Mouse (Mus musculus): Measurements from ENCODE around the gene Eif4a1. TPM values are rescaled to one million over a fixed set of nuclear protein-coding genes. Genes with fewer than 3 reads are reported as not detected.

Gene Eif4a1
- total and polyA plus RNA-seq, 3 experiments: 114 to 1,689 (median 634) TPM

DNA sequence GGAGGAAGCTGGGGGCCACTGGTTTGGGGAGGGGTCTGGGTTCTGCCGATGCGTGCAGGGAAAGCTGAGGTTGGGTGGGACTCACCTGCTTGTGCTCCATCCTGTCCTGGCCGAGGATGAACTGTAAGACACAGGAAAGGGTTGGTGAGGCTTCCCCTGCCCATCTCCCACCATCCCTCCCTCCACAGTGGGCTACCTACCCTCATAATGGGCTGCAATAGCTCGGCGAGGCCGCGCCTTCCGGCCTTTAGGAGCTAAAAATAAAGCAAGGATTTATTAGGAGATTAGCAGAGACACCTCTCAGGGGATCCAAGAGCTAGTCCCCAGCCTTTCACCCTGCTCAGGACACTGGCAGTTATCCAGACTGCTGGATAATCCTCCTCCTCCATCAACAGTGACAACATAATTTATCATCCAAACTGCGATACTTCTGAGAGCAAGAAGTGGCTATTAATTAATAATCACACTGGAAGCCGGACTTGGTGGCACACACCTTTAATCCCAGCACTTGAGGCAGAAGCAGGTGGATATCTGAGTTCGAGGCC, 21.3 kb upstream of the Eif4a1 start:
- DNase-seq (ENCODE audit: low read depth, low spot score): no peak
- Histone ChIP-seq H3K4me3 (ENCODE audit: control insufficient read depth in 1 of 2, insufficient read depth in 1 of 2, low read depth in 2 of 2, low read length in 2 of 2) (no peak overlapping the region), H3K36me3 (ENCODE audit: control insufficient read depth in 1 of 2, insufficient read depth in 2 of 2, low read length in 2 of 2) (no peaks in the 10 kb centered on the region), H3K27me3 (ENCODE audit: control insufficient read depth in 1 of 2, insufficient read depth in 2 of 2, low read length in 2 of 2) (no peaks in the 10 kb centered on the region), H3K9me3 (replicated peaks; ENCODE audit: insufficient read depth, low read length) (no peaks in the 10 kb centered on the region), H3K79me2 (ENCODE audit: control insufficient read depth, insufficient read depth, low read length, poor library complexity) (no peaks in the 10 kb centered on the region), H3K27ac (ENCODE audit: control insufficient read depth, low read depth, low read length) (no peak overlapping the region), H3K4me1 (ENCODE audit: control insufficient read depth in 1 of 2, insufficient read depth in 2 of 2, low read length in 2 of 2) (peaks cover 0 to 6% of the 10 kb centered on the region in 2 experiments; a peak in 1 of 4 replicates), H3K9ac (ENCODE audit: control insufficient read depth, low read depth, low read length, poor library complexity, severe bottlenecking) (no peak overlapping the region)
- no peak for TF ChIP-seq NRF1 (IDR thresholded peaks at IDR 0.05; ENCODE audit: insufficient read depth, low read depth, low read length, poor library complexity, severe bottlenecking)
- no peak for TF ChIP-seq NELFE (IDR thresholded peaks at IDR 0.05; ENCODE audit: low read depth, low read length)
- TF ChIP-seq RCOR1 (IDR thresholded peaks at IDR 0.05; ENCODE audit: low read depth, low read length): no peak
- TF ChIP-seq EP300 (IDR thresholded peaks at IDR 0.05; ENCODE audit: low read depth in 1 of 2, low read length in 2 of 2): no peak
- no peak for TF ChIP-seq ZKSCAN1 (IDR thresholded peaks at IDR 0.05; ENCODE audit: low read depth, low read length)
- no peak for TF ChIP-seq TCF12 (IDR thresholded peaks at IDR 0.05; ENCODE audit: low read depth, low read length)
- TF ChIP-seq CTCF (IDR thresholded peaks at IDR 0.05 in 2 of 3, conservative IDR thresholded peaks at IDR 0.05 in 1 of 3; ENCODE audit: control insufficient read depth in 1 of 3, insufficient read depth in 1 of 3, low read depth in 2 of 3, low read length in 3 of 3, poor library complexity in 1 of 3, severe bottlenecking in 1 of 3): no peak
- TF ChIP-seq RAD21 (IDR thresholded peaks at IDR 0.05; ENCODE audit: low read depth, low read length): no peak
- TF ChIP-seq ETS1 (IDR thresholded peaks at IDR 0.05; ENCODE audit: low read depth, low read length): no peak
- no peak for TF ChIP-seq MYB (IDR thresholded peaks at IDR 0.05; ENCODE audit: low read depth, low read length)
- TF ChIP-seq UBTF (IDR thresholded peaks at IDR 0.05; ENCODE audit: borderline replicate concordance, insufficient read depth, low read depth, low read length): no peak
- no peak for TF ChIP-seq POLR2A (IDR thresholded peaks at IDR 0.05; ENCODE audit: control insufficient read depth in 1 of 2, insufficient read depth in 1 of 2, low read depth in 1 of 2, low read length in 2 of 2, poor library complexity in 1 of 2)
- TF ChIP-seq KAT2A (conservative IDR thresholded peaks at IDR 0.05; ENCODE audit: low read depth, low read length): no peak
- no peak for TF ChIP-seq USF1 (IDR thresholded peaks at IDR 0.05; ENCODE audit: low read depth, low read length)
- no peak for TF ChIP-seq HCFC1 (IDR thresholded peaks at IDR 0.05; ENCODE audit: low read depth, low read length)
- no peak for TF ChIP-seq JUND (IDR thresholded peaks at IDR 0.05; ENCODE audit: low read depth, low read length)
- no peak for TF ChIP-seq MAX (IDR thresholded peaks at IDR 0.05; ENCODE audit: low read length)
- no peak for TF ChIP-seq E2F4 (IDR thresholded peaks at IDR 0.05; ENCODE audit: borderline replicate concordance, low read depth, low read length)
- TF ChIP-seq MAFK (IDR thresholded peaks at IDR 0.05; ENCODE audit: borderline replicate concordance, low read depth, low read length): no peak
- no peak for TF ChIP-seq GABPA (IDR thresholded peaks at IDR 0.05; ENCODE audit: low read depth, low read length)

DNA sequence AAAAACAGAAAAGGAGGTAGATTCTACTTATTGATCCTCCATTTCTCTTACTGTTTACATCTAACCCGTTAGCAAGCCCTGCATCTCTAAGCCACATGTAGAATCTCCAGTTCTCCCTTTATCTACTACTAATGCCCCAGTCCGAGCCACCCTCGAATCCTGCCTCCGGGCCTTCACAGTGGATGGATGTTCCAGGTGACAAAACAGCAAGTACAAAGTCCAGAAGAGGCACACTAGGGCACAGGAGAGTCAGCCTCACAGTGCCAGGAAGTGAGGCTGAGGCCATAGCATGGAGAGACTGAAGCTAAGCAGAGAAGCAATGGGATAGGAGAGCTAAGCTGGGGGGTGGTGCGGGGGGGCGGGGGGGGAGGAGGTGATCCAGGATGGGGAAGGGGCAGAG, 20.6 kb upstream of the Eif4a1 start:
- Histone ChIP-seq H3K27me3 (ENCODE audit: control insufficient read depth in 1 of 2, insufficient read depth in 2 of 2, low read length in 2 of 2) (no peaks in the 10 kb centered on the region), H3K4me3 (ENCODE audit: control insufficient read depth in 1 of 2, insufficient read depth in 1 of 2, low read depth in 2 of 2, low read length in 2 of 2) (no peak overlapping the region), H3K9ac (ENCODE audit: control insufficient read depth, low read depth, low read length, poor library complexity, severe bottlenecking) (no peak overlapping the region), H3K79me2 (ENCODE audit: control insufficient read depth, insufficient read depth, low read length, poor library complexity) (no peaks in the 10 kb centered on the region), H3K36me3 (ENCODE audit: control insufficient read depth in 1 of 2, insufficient read depth in 2 of 2, low read length in 2 of 2) (no peaks in the 10 kb centered on the region), H3K4me1 (ENCODE audit: control insufficient read depth in 1 of 2, insufficient read depth in 2 of 2, low read length in 2 of 2) (peaks cover 0 to 6% of the 10 kb centered on the region in 2 experiments; a peak in 1 of 4 replicates), H3K9me3 (replicated peaks; ENCODE audit: insufficient read depth, low read length) (no peaks in the 10 kb centered on the region), H3K27ac (ENCODE audit: control insufficient read depth, low read depth, low read length) (no peak overlapping the region)
- TF ChIP-seq GATA1 (IDR thresholded peaks at IDR 0.05; ENCODE audit: low read depth, low read length): no peak
- no peak for TF ChIP-seq HCFC1 (IDR thresholded peaks at IDR 0.05; ENCODE audit: low read depth, low read length)
- TF ChIP-seq POLR2AphosphoS5 (IDR thresholded peaks at IDR 0.05; ENCODE audit: borderline replicate concordance, low read depth, low read length): no peak
- TF ChIP-seq CTCF (IDR thresholded peaks at IDR 0.05 in 2 of 3, conservative IDR thresholded peaks at IDR 0.05 in 1 of 3; ENCODE audit: control insufficient read depth in 1 of 3, insufficient read depth in 1 of 3, low read depth in 2 of 3, low read length in 3 of 3, poor library complexity in 1 of 3, severe bottlenecking in 1 of 3): no peak
- TF ChIP-seq ELF1 (IDR thresholded peaks at IDR 0.05; ENCODE audit: low read depth, low read length): no peak
- no peak for TF ChIP-seq GABPA (IDR thresholded peaks at IDR 0.05; ENCODE audit: low read depth, low read length)
- no peak for TF ChIP-seq ZMIZ1 (IDR thresholded peaks at IDR 0.05; ENCODE audit: low read depth, low read length)
- TF ChIP-seq JUND (IDR thresholded peaks at IDR 0.05; ENCODE audit: low read depth, low read length): no peak
- TF ChIP-seq MXI1 (IDR thresholded peaks at IDR 0.05; ENCODE audit: low read depth, low read length): no peak
- TF ChIP-seq EP300 (IDR thresholded peaks at IDR 0.05; ENCODE audit: low read depth in 1 of 2, low read length in 2 of 2): no peak
- TF ChIP-seq MAFK (IDR thresholded peaks at IDR 0.05; ENCODE audit: borderline replicate concordance, low read depth, low read length): no peak
- TF ChIP-seq NELFE (IDR thresholded peaks at IDR 0.05; ENCODE audit: low read depth, low read length): no peak
- TF ChIP-seq MAX (IDR thresholded peaks at IDR 0.05; ENCODE audit: low read length): no peak
- DNase-seq (ENCODE audit: low read depth, low spot score): no peak

Measured in MEL (cell line).